Mouse (Mus musculus) small intestine, adult 2 months (tissue): ENCODE measurements around the gene Nudt6.

Experiments
- CTCF ChIP-seq: fragments of 200-500 bp; IDR thresholded peaks from 2 replicates; pipeline ENCODE4 v1.5.1; 2012; ENCODE audit warnings: low read depth, mild to moderate bottlenecking, control low read depth, inconsistent platforms, low read length, moderate library complexity, mixed read lengths; ENCODE audit not compliant: insufficient replicate concordance, insufficient read length; ENCODE audit errors: extremely low read depth
- POLR2A ChIP-seq: fragments of 200-500 bp; IDR thresholded peaks from 2 replicates; pipeline ENCODE4 v1.6.1; 2012; ENCODE audit warnings: low read depth, mild to moderate bottlenecking, control low read depth, inconsistent platforms, low read length, moderate library complexity

- TF ChIP-seq POLR2A (no peak), CTCF (no peak)
Observed at GRCm38 (mm10) chr3:37397646-37398045, 22.4 kb downstream of the Nudt6 start.
